8 mouse cellular contexts compared by ENCODE assay signal in genomic region chr1:191186386-191186770, GRCm38 (mm10). TPM values are rescaled to one million over a fixed set of nuclear protein-coding genes. Genes with fewer than 3 reads are reported as not detected.
DNase-seq lines count a peak whose midpoint lies in the region; ATAC-seq lines count a peak whose summit lies in the region.

No protein-coding gene starts in this region.

- H3K4me1 ChIP-seq in megakaryocyte, embryonic 14.5 days: peaks cover 57% of the 10 kb centered on the region
- H3K4me1 ChIP-seq in kidney, embryonic 15.5 days: peaks cover 52% of the 10 kb centered on the region

- H3K36me3 ChIP-seq in megakaryocyte, embryonic 14.5 days (replicated peaks; ENCODE audit: low read length): no peaks in the 10 kb centered on the region
- H3K36me3 ChIP-seq in kidney, embryonic 15.5 days: no peaks in the 10 kb centered on the region

- DNase-seq in heart, adult 8-10 months (ENCODE audit: low spot score): peak; percentile 52
- DNase-seq in lung, postnatal 14 days: peak; percentile 60
- peak; percentile 73 for DNase-seq in yolk sac, embryonic 10.5 days (ENCODE audit: low spot score)
- no peak for DNase-seq in cerebellum, adult 18-20 months
- DNase-seq in cerebellum, postnatal 36 days: no peak

- peaks cover 98% of the 10 kb centered on the region for H3K27me3 ChIP-seq in megakaryocyte, embryonic 14.5 days (replicated peaks)
- peaks cover 81% of the 10 kb centered on the region for H3K27me3 ChIP-seq in kidney, embryonic 15.5 days

- no peak overlapping the region for H3K27ac ChIP-seq in kidney, embryonic 15.5 days

- 6% methylated on average over 7 of the region's 7 CpGs for WGBS in kidney, embryonic 15.5 days

- no peak overlapping the region for H3K9ac ChIP-seq in kidney, embryonic 15.5 days

- H3K9me3 ChIP-seq in megakaryocyte, embryonic 14.5 days: no peaks in the 10 kb centered on the region
- H3K9me3 ChIP-seq in kidney, embryonic 15.5 days (replicated peaks): no peaks in the 10 kb centered on the region

- H3K4me2 ChIP-seq in kidney, embryonic 15.5 days: peak overlapping the region; percentile 99

- H3K4me3 ChIP-seq in megakaryocyte, embryonic 14.5 days (replicated peaks): peak overlapping the region; percentile 28
- peak overlapping the region; percentile 61 for H3K4me3 ChIP-seq in kidney, embryonic 15.5 days (replicated peaks)

- no peak for ATAC-seq in megakaryocyte, adult 5-6 weeks (ENCODE audit: poor library complexity, severe bottlenecking)
- ATAC-seq in kidney, embryonic 15.5 days (replicated peaks; ENCODE audit: low FRiP score): no peak

RNA-seq across cellular contexts. Expression of gene Fam71a, which starts 21.8 kb away (rescaled TPM):
- polyA plus RNA-seq in megakaryocyte, embryonic 14.5 days (2012; ENCODE audit: insufficient read depth, low replicate concordance): not detected in 2 replicates
- 0.14 and 0.49 TPM in 2 replicates for total RNA-seq in megakaryocyte, adult 5-6 weeks (2015)
- 0.24 TPM in 1 of 2 replicates, not detected in the other for total RNA-seq in megakaryocyte, adult 5-6 weeks (2017)
- total RNA-seq in heart, adult 8-10 months (2022): not detected
- not detected in 2 replicates for polyA plus RNA-seq in kidney, embryonic 15.5 days (2015; fragmentation: Nextera tagmentation; extraction: Ambion mirVana)

RNA-seq across cellular contexts. Expression of gene Atf3, which starts 31.5 kb away (rescaled TPM):
- polyA plus RNA-seq in megakaryocyte, embryonic 14.5 days (2012; ENCODE audit: insufficient read depth, low replicate concordance): 3.4 and 9.5 TPM in 2 replicates
- total RNA-seq in megakaryocyte, adult 5-6 weeks (2015): 15.5 and 38.2 TPM in 2 replicates
- total RNA-seq in megakaryocyte, adult 5-6 weeks (2017): 19.3 and 57.2 TPM in 2 replicates
- 10 to 100 TPM in 1 of 4 experiments, 1 to 10 TPM in 3; 3.0 to 10.3 (median 4.2) TPM for total RNA-seq in heart, adult 8-10 months (2022)
- polyA plus RNA-seq in kidney, embryonic 15.5 days (2015; fragmentation: Nextera tagmentation; extraction: Ambion mirVana): 4.2 and 4.3 TPM in 2 replicates

Comparison
In these comparisons a context has a peak if more than half of its experiments do, and no peak if none do; other contexts are left out.
1. DNase-seq: peak in heart, adult 8-10 months (single experiment), lung, postnatal 14 days (single experiment) and yolk sac, embryonic 10.5 days (single experiment); none in cerebellum, adult 18-20 months (0 of 2) and cerebellum, postnatal 36 days (0 of 2).